Mouse (Mus musculus): ENCODE results near the gene Olfr543.

Olfr543 gene

GRCm38 (mm10) chr7:102476601-102477000, 4.9 kb downstream of the Olfr543 start:
- DNase-seq (ENCODE audit: low read depth), result no peak

DNA sequence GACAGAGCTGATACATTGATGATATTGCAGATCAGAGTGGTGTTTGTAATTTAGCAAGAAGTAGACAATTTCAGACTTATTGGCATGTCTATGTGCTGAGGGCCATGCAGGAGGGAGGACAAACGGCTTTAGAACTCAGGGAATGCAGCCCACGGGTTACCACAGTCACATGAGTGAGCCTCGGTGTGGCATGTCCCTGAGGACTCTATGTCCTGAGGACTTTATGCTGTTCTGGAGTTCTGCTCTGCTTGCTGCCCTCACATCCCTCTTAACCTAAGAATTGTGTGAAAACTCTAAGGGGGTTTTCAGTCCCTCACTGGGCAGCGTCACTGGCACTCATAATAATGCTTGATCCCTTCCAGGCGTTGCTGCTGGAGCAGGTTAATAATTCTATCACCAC, 8.8 kb downstream of the Olfr543 start:
- no peak for DNase-seq (ENCODE audit: low read depth)

DNA sequence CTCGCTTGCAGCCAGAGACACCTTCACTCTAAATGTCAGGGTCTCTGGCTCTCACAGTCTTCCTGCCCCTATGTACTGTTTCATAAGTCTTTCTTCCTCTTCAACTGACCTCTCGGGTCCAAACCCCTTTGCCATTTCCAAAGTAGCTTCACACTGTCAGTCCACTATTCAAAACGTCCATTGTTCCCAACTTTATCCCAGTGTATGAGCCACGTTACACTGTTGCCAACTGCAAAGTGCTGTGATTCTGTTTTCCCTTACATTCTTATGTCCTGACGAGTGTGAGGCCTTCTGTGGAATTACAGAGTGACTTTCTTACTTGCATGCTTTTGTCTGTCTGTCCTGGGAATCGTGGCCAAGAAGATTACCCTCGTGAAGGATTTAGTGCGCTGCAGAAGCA, 13.9 kb downstream of the Olfr543 start:
- no peak for DNase-seq (ENCODE audit: low read depth)

- DNase-seq (ENCODE audit: low read depth), result no peak
Observed at GRCm38 (mm10) chr7:102458618-102459380, 22.7 kb downstream of the Olfr543 start.

DNA sequence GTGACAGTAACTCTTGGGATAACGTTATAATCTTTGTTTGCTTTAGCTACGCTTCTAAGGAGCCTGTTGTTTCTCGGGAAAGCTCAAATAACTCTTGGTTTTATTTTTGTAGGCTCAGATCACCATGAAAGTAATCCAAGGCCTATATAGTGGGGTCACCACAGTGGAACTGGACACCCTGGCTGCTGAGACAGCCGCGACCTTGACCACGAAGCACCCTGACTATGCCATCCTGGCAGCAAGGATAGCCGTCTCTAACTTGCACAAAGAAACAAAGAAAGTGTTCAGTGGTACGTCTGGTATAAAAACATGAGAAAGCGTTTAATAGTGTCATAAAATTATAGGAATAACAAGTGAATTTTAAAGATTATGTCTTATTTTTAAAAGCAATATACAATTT, 35.0 kb downstream of the Olfr543 start:
- no peak for DNase-seq (ENCODE audit: low read depth)

DNA sequence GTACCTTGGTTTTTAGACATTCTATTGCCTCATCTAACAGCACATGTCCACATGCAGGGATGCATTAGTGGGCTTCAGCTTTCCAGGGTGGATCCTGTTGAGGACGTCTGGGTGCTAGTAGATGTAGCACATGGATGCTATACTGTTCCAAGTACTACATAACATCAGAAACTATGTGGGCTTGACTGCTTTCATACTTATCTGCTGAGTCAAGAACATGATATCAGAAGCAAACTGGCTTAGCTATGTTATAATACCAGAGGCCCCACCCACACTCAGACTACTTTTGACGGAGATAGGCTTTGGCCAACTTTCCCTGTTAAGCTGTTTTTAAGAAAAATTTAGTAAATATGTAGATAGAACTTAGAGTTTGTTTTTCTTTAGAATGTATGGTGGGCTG, 37.2 kb downstream of the Olfr543 start:
- no peak for DNase-seq (ENCODE audit: low read depth)

- no peak for DNase-seq (ENCODE audit: low read depth)
Observed at GRCm38 (mm10) chr7:102442432-102442831, 39.0 kb downstream of the Olfr543 start.

- DNase-seq (ENCODE audit: low read depth), result peak; percentile 95
Observed at GRCm38 (mm10) chr7:102441657-102442391, 39.7 kb downstream of the Olfr543 start, which contains the start of gene Rrm1. Rrm1 (plus strand) TSS chr7:102441695.

GRCm38 (mm10) chr7:102440822-102441656, 40.4 kb downstream of the Olfr543 start:
- DNase-seq (ENCODE audit: low read depth), result no peak

- DNase-seq (ENCODE audit: low read depth), result no peak
Observed at GRCm38 (mm10) chr7:102434344-102434743, 47.1 kb downstream of the Olfr543 start.
